Mouse (Mus musculus): Measurements from ENCODE around the gene Axdnd1. TPM values are rescaled to one million over a fixed set of nuclear protein-coding genes. Genes with fewer than 3 reads are reported as not detected.

Axdnd1 gene
- polyA plus RNA-seq, 1 experiment from 2014 or later = 0.05 TPM

- H3K4me1 ChIP-seq (replicated peaks) = 0 out of 2 replicates have a peak, but pooled peaks cover 5% of the 10 kb centered on the region
- peaks cover 25% of the 10 kb centered on the region for H3K36me3 ChIP-seq
- no peak for DNase-seq (ENCODE audit: low spot score)
- WGBS = 93% methylated on average over 2 of the region's 2 CpGs
- no peak overlapping the region for H3K4me3 ChIP-seq
- no peaks in the 10 kb centered on the region for H3K27me3 ChIP-seq (ENCODE audit: insufficient read depth, poor library complexity, severe bottlenecking)
- H3K9me3 ChIP-seq = no peaks in the 10 kb centered on the region
- no peak overlapping the region for H3K27ac ChIP-seq
Measured at GRCm38 (mm10) chr1:156455005-156455758, 34.2 kb upstream of the Axdnd1 start.

- H3K36me3 ChIP-seq = peaks cover 25% of the 10 kb centered on the region
- no peak for DNase-seq (ENCODE audit: low spot score)
- no peak overlapping the region for H3K4me3 ChIP-seq
- 65% methylated on average over 7 of the region's 7 CpGs for WGBS
- H3K4me1 ChIP-seq (replicated peaks) = peaks cover 5% of the 10 kb centered on the region; the same call in 1 of the 2 replicates
- H3K27ac ChIP-seq = no peak overlapping the region
- no peaks in the 10 kb centered on the region for H3K27me3 ChIP-seq (ENCODE audit: insufficient read depth, poor library complexity, severe bottlenecking)
- H3K9me3 ChIP-seq = no peaks in the 10 kb centered on the region
Measured at GRCm38 (mm10) chr1:156454384-156454783, 33.4 kb upstream of the Axdnd1 start.

DNA sequence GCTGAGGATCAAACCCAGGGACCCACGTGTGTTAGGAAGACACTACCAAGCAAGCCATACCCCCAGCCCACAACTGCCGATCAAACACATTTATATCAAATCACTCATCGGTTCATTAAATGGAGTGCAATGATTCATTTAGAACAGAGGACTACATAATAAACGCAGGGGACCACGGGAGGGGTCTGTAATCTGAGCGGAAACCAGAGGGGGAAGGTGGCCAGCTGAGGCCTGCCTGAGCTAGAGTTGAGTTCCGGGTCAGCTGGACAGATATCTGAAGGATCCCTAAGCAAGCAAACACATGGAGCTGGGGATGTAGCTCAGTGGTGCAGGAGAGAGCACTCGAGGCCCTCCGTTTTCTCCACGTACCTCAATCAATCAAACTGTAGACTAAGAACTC, 32.9 kb upstream of the Axdnd1 start:
- Histone ChIP-seq H3K36me3 (peaks cover 25% of the 10 kb centered on the region), H3K9me3 (no peaks in the 10 kb centered on the region), H3K4me3 (no peak overlapping the region), H3K27ac (no peak overlapping the region), H3K27me3 (ENCODE audit: insufficient read depth, poor library complexity, severe bottlenecking) (no peaks in the 10 kb centered on the region), H3K4me1 (replicated peaks) (peaks cover 5% of the 10 kb centered on the region; the same call in 1 of the 2 replicates)
- no peak for DNase-seq (ENCODE audit: low spot score)
- 87% methylated on average over 10 of the region's 10 CpGs for WGBS

DNA sequence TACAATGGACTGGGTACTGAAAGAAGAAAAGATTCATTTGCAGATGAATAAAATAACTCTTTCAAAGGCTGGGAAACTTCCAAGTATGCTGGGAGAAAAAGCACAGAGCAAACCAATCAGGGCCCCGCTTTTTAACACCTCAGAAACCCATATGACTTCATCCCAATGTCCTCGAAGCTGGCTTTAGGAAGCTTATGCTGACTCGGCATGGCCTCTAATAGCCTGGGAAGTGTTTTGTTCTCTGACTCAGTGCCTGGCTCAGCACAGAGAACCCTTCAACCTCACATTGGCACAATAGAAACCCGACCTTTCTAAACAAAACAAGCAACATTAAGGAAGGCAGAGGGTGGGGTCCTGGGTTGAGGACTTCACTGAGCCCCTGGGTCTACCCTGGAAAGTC, 29.5 kb upstream of the Axdnd1 start:
- Histone ChIP-seq H3K36me3 (peaks cover 13% of the 10 kb centered on the region), H3K4me3 (no peak overlapping the region), H3K27me3 (ENCODE audit: insufficient read depth, poor library complexity, severe bottlenecking) (no peaks in the 10 kb centered on the region), H3K4me1 (replicated peaks) (peaks cover 5% of the 10 kb centered on the region; the same call in 1 of the 2 replicates), H3K27ac (no peak overlapping the region), H3K9me3 (no peaks in the 10 kb centered on the region)
- no peak for DNase-seq (ENCODE audit: low spot score)
- 44% methylated on average over 4 of the region's 4 CpGs for WGBS

DNA sequence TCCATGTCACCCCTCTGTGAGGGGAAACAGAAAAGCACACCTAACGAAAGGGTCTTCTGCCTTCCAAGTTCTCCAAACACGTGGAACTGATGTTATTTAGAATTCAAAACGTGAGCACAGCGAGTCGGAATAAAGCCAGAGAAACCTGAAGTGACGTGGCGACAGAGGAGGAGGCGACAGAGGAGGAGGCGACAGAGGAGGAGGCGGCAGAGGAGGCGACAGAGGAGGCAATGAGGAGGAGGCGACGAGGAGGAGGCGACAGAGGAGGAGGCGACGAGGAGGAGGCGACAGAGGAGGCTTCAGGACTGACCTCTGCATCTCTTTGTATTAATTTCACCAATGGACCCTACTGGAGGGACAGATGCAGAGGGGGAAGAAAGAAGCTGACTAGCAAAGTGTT, 28.7 kb upstream of the Axdnd1 start:
- Histone ChIP-seq H3K4me3 (no peak overlapping the region), H3K4me1 (replicated peaks) (peaks cover 5% of the 10 kb centered on the region; the same call in 1 of the 2 replicates), H3K36me3 (peaks cover 7% of the 10 kb centered on the region; the same call in 1 of the 2 replicates), H3K27me3 (ENCODE audit: insufficient read depth, poor library complexity, severe bottlenecking) (no peaks in the 10 kb centered on the region), H3K27ac (no peak overlapping the region), H3K9me3 (no peaks in the 10 kb centered on the region)
- DNase-seq (ENCODE audit: low spot score) = no peak
- 75% methylated on average over 17 of the region's 17 CpGs for WGBS

DNA sequence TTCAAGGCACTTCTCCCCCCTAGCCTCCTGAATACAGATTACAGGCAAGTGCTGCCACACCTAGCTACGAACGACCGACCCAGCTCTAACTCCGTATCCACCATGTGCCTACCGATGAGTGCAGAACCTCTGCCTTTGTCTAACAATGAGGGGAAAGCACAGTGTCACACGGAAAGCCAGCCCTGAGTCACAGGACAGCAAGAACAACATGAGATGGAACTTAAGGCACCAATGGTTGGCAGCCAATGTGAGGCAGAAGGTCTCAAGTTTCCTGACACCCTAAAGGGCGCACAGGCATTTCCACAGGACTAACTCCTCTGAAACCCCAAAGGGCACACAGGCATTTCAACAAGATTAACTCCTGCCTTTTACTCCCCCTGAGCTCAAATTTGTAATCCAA, 28.1 kb upstream of the Axdnd1 start:
- Histone ChIP-seq H3K27me3 (ENCODE audit: insufficient read depth, poor library complexity, severe bottlenecking) (no peaks in the 10 kb centered on the region), H3K27ac (no peak overlapping the region), H3K9me3 (no peaks in the 10 kb centered on the region), H3K36me3 (0 out of 2 replicates have a peak, but pooled peaks cover 3% of the 10 kb centered on the region), H3K4me3 (no peak overlapping the region), H3K4me1 (replicated peaks) (peaks cover 2% of the 10 kb centered on the region; the same call in 1 of the 2 replicates)
- WGBS = 87% methylated on average over 7 of the region's 7 CpGs
- DNase-seq (ENCODE audit: low spot score) = no peak

GRCm38 (mm10) chr1:156445049-156445448, 24.1 kb upstream of the Axdnd1 start:
- DNase-seq (ENCODE audit: low spot score) = no peak
- H3K27me3 ChIP-seq (ENCODE audit: insufficient read depth, poor library complexity, severe bottlenecking) = no peaks in the 10 kb centered on the region

GRCm38 (mm10) chr1:156442776-156443175, 21.8 kb upstream of the Axdnd1 start:
- H3K27me3 ChIP-seq (ENCODE audit: insufficient read depth, poor library complexity, severe bottlenecking) = no peaks in the 10 kb centered on the region
- no peaks in the 10 kb centered on the region for H3K4me1 ChIP-seq (replicated peaks)
- no peak overlapping the region for H3K4me3 ChIP-seq
- H3K36me3 ChIP-seq = peaks cover 47% of the 10 kb centered on the region
- no peaks in the 10 kb centered on the region for H3K9me3 ChIP-seq
- no peak overlapping the region for H3K27ac ChIP-seq
- 90% methylated on average over 6 of the region's 6 CpGs for WGBS
- no peak for DNase-seq (ENCODE audit: low spot score)

More at GRCm38 (mm10) chr1:156445049-156445448, 24.1 kb upstream of the Axdnd1 start:
- no peak overlapping the region for H3K27ac ChIP-seq
- no peaks in the 10 kb centered on the region for H3K9me3 ChIP-seq
- no peaks in the 10 kb centered on the region; the same call in 1 of the 2 replicates for H3K4me1 ChIP-seq (replicated peaks)
- H3K36me3 ChIP-seq = peaks cover 24% of the 10 kb centered on the region
- H3K4me3 ChIP-seq = no peak overlapping the region
- WGBS = 99% methylated on average over 1 of the region's 1 CpGs

DNA sequence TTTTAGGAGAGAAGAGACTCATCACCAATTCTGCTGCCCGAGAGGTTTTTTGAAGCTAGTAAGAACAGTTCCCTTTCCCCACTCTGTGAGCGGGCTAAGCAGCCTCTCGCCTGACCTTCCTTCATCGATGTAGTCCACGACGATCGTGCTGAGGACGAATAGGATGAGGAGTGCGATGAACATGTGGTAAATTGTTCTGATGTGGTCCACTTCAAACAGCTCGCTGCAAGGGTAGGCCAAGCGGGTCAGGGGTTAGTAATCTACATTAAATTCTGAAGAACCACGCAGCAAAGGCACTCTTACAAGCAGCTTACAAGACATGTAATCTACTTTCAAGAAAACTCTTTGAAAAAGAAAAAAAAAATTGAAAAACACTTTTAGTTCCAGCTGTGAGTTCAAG, 21.3 kb upstream of the Axdnd1 start:
- Histone ChIP-seq H3K27ac (no peak overlapping the region), H3K9me3 (no peaks in the 10 kb centered on the region), H3K36me3 (peaks cover 52% of the 10 kb centered on the region), H3K27me3 (ENCODE audit: insufficient read depth, poor library complexity, severe bottlenecking) (no peaks in the 10 kb centered on the region), H3K4me1 (replicated peaks) (no peaks in the 10 kb centered on the region), H3K4me3 (no peak overlapping the region)
- DNase-seq (ENCODE audit: low spot score) = no peak
- WGBS = 94% methylated on average over 12 of the region's 12 CpGs

GRCm38 (mm10) chr1:156437726-156438125, 16.8 kb upstream of the Axdnd1 start:
- 93% methylated on average over 5 of the region's 5 CpGs for WGBS
- Histone ChIP-seq H3K36me3 (peaks cover 88% of the 10 kb centered on the region), H3K27ac (no peak overlapping the region), H3K4me3 (no peak overlapping the region), H3K4me1 (replicated peaks) (no peaks in the 10 kb centered on the region), H3K27me3 (ENCODE audit: insufficient read depth, poor library complexity, severe bottlenecking) (no peaks in the 10 kb centered on the region), H3K9me3 (no peaks in the 10 kb centered on the region)
- DNase-seq (ENCODE audit: low spot score) = no peak

GRCm38 (mm10) chr1:156437016-156437708, 16.2 kb upstream of the Axdnd1 start:
- H3K4me3 ChIP-seq = no peak overlapping the region
- H3K27me3 ChIP-seq (ENCODE audit: insufficient read depth, poor library complexity, severe bottlenecking) = no peaks in the 10 kb centered on the region
- WGBS = 95% methylated on average over 8 of the region's 8 CpGs
- peaks cover 92% of the 10 kb centered on the region for H3K36me3 ChIP-seq
- H3K27ac ChIP-seq = no peak overlapping the region
- no peaks in the 10 kb centered on the region for H3K9me3 ChIP-seq
- H3K4me1 ChIP-seq (replicated peaks) = no peaks in the 10 kb centered on the region
- no peak for DNase-seq (ENCODE audit: low spot score)

DNA sequence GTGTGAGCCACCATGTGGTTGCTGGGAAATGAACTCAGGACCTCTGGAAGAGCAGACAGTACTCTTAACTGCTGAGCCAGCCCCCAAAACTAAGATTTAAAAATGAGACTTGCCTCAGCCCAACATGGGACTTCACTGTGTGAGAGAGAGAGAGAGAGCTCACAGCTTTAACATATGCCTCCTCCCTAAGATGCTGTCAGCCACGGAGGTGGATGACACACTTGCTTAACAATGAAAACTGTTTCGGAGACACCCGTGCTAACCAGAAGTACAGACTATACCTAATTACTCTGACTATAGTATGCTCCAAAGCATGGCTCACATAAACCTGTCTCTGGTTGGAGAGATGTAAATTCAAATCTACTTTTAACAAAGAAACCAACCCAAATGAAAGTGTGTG, 12.5 kb upstream of the Axdnd1 start:
- H3K27me3 ChIP-seq (ENCODE audit: insufficient read depth, poor library complexity, severe bottlenecking) = no peaks in the 10 kb centered on the region
- 97% methylated on average over 3 of the region's 3 CpGs for WGBS
- H3K9me3 ChIP-seq = no peaks in the 10 kb centered on the region
- H3K4me1 ChIP-seq (replicated peaks) = no peaks in the 10 kb centered on the region
- no peak for DNase-seq (ENCODE audit: low spot score)
- H3K27ac ChIP-seq = no peak overlapping the region
- no peak overlapping the region for H3K4me3 ChIP-seq
- H3K36me3 ChIP-seq = peaks cover 91% of the 10 kb centered on the region

- no peak overlapping the region for H3K4me3 ChIP-seq
- no peak for DNase-seq (ENCODE audit: low spot score)
- H3K36me3 ChIP-seq = peaks cover 81% of the 10 kb centered on the region
- no peaks in the 10 kb centered on the region for H3K4me1 ChIP-seq (replicated peaks)
- no peaks in the 10 kb centered on the region for H3K27me3 ChIP-seq (ENCODE audit: insufficient read depth, poor library complexity, severe bottlenecking)
- WGBS = 86% methylated on average over 10 of the region's 10 CpGs
- H3K27ac ChIP-seq = no peak overlapping the region
- H3K9me3 ChIP-seq = no peaks in the 10 kb centered on the region
Measured at GRCm38 (mm10) chr1:156432498-156432897, 11.5 kb upstream of the Axdnd1 start.
